Mouse (Mus musculus) inflammation-experienced regulatory T-cells, adult 6 months (primary cell): Measurements from ENCODE around the gene Prss40. TPM values are rescaled to one million over a fixed set of nuclear protein-coding genes. Genes with fewer than 3 reads are reported as not detected.
"Not testable (repeated sequence)": the region's sequence is repeated elsewhere in the genome, so short reads cannot be mapped to it uniquely, and the experiment has no call there.

Experiments
- ATAC-seq: one replicate; pipeline ENCODE4 v1.8.0; 2017
- polyA plus RNA-seq, 3 experiments: library from polyadenylated mRNA; unstranded; fragments of 100-300 nt; shearing (Covaris generic); gene quantifications; one replicate each; pipeline ENCODE4 v1.2.1; 2017

Gene Prss40
- polyA plus RNA-seq, 3 experiments from 2014 or later, result not detected

DNA sequence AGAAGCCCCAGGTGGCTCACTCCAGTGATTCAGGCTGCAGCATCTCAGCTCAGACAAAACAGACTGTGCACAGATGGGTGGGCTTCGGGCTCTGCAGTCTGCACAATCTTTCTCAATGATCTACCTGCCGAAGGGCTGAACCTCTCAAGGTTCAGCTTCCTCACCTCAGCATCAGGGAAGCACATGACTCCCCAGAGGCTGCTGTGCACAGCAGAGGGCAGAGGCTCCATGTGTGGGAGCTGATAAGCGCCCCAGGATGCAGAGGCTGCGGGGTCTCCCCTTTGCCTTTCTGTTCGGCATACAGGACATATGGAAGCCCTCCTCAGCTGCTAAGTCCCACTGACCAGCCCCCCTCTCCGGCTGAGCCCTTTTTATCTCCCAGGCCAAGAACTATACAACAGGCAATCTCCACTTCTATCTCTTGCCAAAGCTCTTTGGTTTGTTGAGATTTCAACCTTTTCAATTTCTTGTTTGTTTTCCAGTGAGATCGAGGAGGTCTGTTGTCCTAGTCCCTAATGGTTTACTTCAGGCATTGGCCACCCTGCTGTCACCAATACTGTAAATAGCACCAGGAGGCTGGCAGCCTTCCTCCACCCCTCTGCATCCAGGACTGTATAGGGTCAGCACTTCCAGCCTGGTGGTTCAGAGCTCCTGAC lies 25.6 kb downstream of the Prss40 start, which contains the start of gene Cfc1:
Gene Cfc1 (plus strand): TSS at position 606 of the 656 bp plus-strand sequence.
- not testable (repeated sequence) for ATAC-seq

DNA sequence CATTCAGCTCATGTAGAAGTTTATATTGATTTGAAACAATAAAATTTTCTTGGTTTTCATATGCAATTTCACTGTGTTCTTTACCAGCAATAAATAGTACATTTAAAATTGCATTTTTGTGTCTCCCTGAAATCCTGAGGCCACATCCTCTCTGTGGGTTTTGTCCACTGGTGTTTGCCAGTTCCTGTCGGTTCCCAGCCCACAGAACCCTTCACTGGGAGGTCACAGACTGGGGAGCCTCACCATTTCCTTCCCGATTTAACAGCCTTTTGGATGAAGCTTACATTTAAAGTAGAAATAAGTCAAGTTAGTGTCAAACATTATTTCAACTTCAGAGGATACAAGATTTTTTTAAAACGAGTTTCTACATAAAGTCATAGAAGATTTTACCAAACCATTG lies 26.2 kb downstream of the Prss40 start:
- ATAC-seq, result not testable (repeated sequence)

DNA sequence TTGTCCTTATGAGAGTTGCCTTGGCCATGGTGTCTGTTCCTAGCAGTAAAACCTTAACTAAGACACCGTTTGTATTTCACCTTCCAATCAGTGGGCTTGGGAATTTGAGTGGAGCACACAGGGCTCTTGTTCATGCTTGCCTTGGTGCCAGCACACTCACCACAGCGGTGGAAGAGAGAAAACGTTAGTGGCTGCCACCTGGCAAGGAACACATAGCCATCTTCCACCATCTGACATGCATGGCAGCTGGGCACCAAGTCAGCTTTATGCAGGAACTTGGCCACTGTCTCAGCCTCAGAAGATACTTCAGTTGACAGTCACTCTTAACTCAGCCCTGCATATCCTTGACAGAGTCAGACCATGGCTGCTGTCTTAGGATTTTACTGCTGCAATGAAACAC lies 37.1 kb downstream of the Prss40 start:
- no peak for ATAC-seq

GRCm38 (mm10) chr1:34522850-34523244 lies 37.9 kb downstream of the Prss40 start:
- ATAC-seq, result no peak

DNA sequence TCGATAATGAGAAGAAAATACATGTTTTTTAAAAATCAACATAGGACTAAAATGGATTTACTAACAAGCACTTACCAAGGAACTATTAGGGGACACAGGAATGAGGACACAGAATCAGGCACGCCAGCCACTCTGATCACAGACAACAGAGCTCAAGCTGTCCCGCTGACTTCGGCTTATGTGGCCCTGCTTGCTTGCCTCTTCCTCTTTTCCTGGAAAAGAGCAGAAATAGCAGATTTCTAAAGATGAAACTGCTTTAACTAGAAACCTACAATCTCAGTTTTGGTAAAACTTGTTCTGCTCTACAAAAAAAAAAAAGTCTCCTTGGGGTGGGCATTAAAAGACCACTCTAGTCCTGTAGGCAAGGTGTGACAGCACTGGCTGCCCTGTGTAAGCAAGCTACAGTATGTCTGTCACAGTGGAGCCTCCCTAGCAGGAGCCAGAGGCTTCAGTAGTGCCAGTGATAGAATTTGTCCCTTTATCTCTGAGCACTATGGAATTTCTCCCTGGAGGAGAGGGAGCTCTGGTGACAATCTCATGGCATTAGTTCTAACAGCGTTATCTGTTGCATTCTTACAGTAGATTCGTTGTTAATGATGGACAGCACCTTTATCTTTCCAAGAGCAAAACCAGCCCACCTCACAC lies 38.4 kb downstream of the Prss40 start:
- ATAC-seq, result no peak

- ATAC-seq, result no peak
Measured at GRCm38 (mm10) chr1:34518259-34518658, 42.5 kb downstream of the Prss40 start.

- ATAC-seq, result not testable (repeated sequence)
Measured at GRCm38 (mm10) chr1:34517797-34518196, 42.9 kb downstream of the Prss40 start.

GRCm38 (mm10) chr1:34517297-34517696 lies 43.4 kb downstream of the Prss40 start:
- ATAC-seq, result not testable (repeated sequence)

DNA sequence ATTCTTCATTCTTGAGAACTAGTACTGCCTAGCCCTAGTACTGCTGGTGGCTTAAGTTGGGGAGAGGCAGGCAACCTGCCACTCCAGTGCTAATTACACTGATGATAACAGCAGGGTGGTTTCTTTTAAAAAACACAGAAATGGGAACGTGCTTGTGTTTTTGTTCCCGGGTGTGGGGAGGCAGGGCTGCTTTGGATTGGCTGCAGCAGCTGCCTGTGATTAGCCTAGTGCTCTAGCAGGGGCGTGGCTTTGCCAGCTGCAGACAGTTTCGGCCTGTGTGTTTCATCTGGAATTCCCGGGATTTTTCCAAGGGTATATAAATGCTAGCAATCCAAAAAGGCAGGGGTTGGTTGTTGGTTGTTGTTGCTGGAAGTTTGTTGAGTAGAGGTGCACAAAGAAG lies 44.1 kb downstream of the Prss40 start:
- no peak for ATAC-seq

- ATAC-seq, result no peak
Measured at GRCm38 (mm10) chr1:34513068-34513467, 47.7 kb downstream of the Prss40 start.

- peak; percentile 60 for ATAC-seq
Measured at GRCm38 (mm10) chr1:34511027-34511426, 49.7 kb downstream of the Prss40 start.

DNA sequence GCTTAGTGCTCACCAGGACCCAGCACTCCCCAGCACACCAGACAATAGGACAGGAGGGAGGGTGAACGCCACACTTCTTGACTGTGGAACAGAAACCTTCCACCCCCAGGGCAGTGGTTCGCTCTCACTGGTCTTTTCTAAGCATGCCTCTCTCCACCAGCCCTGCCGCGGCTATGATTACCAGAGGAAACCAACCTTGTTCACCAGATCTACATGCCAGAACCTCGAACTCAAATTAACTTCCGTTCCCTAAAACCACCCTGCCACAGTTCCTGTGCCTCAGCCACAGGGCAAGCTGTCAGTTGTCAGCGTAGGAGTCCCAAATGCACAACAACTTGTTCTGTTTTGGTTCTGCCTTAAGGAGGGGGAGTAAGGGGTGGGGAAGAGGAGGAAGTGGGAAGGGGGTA lies 50.2 kb downstream of the Prss40 start:
- ATAC-seq, result peak; percentile 88

- ATAC-seq, result no peak
Measured at GRCm38 (mm10) chr1:34507986-34508385, 52.8 kb downstream of the Prss40 start.

GRCm38 (mm10) chr1:34505970-34506551 lies 54.7 kb downstream of the Prss40 start:
- ATAC-seq, result no peak

- no peak for ATAC-seq
Measured at GRCm38 (mm10) chr1:34505307-34505706, 55.4 kb downstream of the Prss40 start.

DNA sequence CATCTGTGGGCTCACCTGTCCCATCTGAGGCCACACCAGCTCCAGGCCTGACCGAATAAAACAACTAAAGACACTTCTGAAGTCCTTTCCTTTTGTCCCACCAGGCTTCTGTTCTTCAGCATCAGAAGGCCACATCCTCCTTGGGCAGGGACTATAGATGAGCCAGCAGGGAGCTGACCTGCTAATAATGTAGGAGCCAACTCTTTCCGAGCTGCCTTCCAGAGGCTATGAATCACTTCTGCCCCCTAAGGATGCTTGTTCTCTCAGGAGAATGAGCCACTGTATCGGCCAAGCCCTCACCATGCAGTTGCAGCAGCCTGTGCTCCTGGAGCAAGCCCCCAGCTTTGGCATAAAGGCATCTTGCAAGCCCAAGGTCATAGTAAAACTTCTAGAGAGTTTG lies 57.8 kb downstream of the Prss40 start:
- ATAC-seq, result no peak

Other genes starting within 250 kb of the Prss40 start
- 10 to 100 TPM; 31.8 to 43.9 (median 37.2) TPM for gene Ccdc115, start 121.3 kb downstream of the Prss40 start, polyA plus RNA-seq
- 100 to 1,000 TPM in 2 of 3 experiments, 10 to 100 TPM in 1; 97.9 to 160 (median 117) TPM for gene Imp4, start 121.1 kb downstream of the Prss40 start, polyA plus RNA-seq
- gene Ptpn18, start 101.2 kb downstream of the Prss40 start, polyA plus RNA-seq, result 100 to 1,000 TPM; 161 to 189 (median 165) TPM
- not detected for gene Prss39, start 62.5 kb downstream of the Prss40 start, polyA plus RNA-seq
- gene Cfc1, start 25.3 kb downstream of the Prss40 start, polyA plus RNA-seq, result under 1 TPM in 1 of 3 experiments, not detected in 2; 0.59 TPM
- gene Amer3, start 18.7 kb upstream of the Prss40 start, polyA plus RNA-seq, result not detected